Mouse (Mus musculus) ES-Bruce4 (cell line): ENCODE measurements around the gene Wdr1. TPM values are rescaled to one million over a fixed set of nuclear protein-coding genes. Genes with fewer than 3 reads are reported as not detected.

ENCODE experiments used
- H3K27ac ChIP-seq: 2 replicates; pipeline ENCODE4 v1.5.1; 2012; ENCODE audit warnings: low read length, inconsistent platforms; ENCODE audit not compliant: insufficient read depth
- H3K27me3 ChIP-seq: 2 replicates; pipeline ENCODE4 v1.6.1; 2012; ENCODE audit warnings: mild to moderate bottlenecking, low read length, inconsistent platforms; ENCODE audit not compliant: control insufficient read depth, poor library complexity, insufficient read depth, severe bottlenecking
- H3K36me3 ChIP-seq: 2 replicates; pipeline ENCODE4 v1.6.1; 2012; ENCODE audit warnings: inconsistent platforms, mild to moderate bottlenecking, low read length, moderate library complexity; ENCODE audit not compliant: control insufficient read depth, poor library complexity, insufficient read depth, severe bottlenecking
- H3K4me1 ChIP-seq: one replicate; pipeline ENCODE4 v1.8.1; 2011; ENCODE audit warnings: low read length; ENCODE audit not compliant: control insufficient read depth, insufficient read depth
- H3K4me3 ChIP-seq: 2 replicates; pipeline ENCODE4 v1.5.1; 2011; ENCODE audit warnings: low read depth, mild to moderate bottlenecking, low read length
- H3K9ac ChIP-seq: 2 replicates; pipeline ENCODE4 v1.6.1; 2012; ENCODE audit warnings: low read depth, mild to moderate bottlenecking, inconsistent platforms; ENCODE audit not compliant: poor library complexity, severe bottlenecking
- H3K9me3 ChIP-seq: replicated peaks from 2 replicates; pipeline ENCODE4 v1.6.1; 2012; ENCODE audit warnings: mild to moderate bottlenecking, low read length, inconsistent platforms; ENCODE audit not compliant: control insufficient read depth, poor library complexity, insufficient read depth, severe bottlenecking
- CTCF ChIP-seq: IDR thresholded peaks from one replicate; pipeline ENCODE4 v1.8.1; 2011; ENCODE audit warnings: low read depth, low read length
- EP300 ChIP-seq: IDR thresholded peaks from 2 replicates; pipeline ENCODE4 v1.6.1; 2011; ENCODE audit warnings: low read depth, low read length; ENCODE audit not compliant: insufficient read depth
- POLR2A ChIP-seq: IDR thresholded peaks from one replicate; pipeline ENCODE4 v1.8.1; 2011; ENCODE audit warnings: low read length; ENCODE audit not compliant: insufficient read depth
- polyA plus RNA-seq: library from polyadenylated mRNA; stranded (reverse); fragments of >200 nt; gene quantifications from 2 replicates; pipeline ENCODE4 v1.2.4, GENCODE M21; 2011; ENCODE audit warnings: low read depth; ENCODE audit not compliant: missing spikeins, insufficient read depth, insufficient read length

The Wdr1 gene
- polyA plus RNA-seq, 1 experiment, result 79.0 TPM

DNA sequence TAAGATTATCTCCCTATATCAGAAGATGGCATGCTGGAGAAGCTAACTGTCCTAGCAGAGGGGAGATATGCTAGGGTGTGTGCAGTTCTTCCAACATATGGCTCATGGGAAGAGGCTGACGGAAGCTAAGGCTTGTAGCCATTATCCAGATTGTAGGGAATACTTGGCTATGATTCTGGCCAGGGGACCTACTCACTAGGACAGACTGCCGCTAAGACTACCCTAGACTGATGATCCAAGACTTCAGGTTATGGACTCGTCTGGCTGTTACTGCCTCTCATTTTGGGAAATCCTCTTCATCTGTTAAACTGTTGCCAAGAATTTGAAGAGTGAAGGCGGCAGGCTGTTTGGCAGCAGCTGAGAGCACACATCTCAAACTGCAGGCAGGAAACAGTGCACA, 20.0 kb upstream of the Wdr1 start:
- Histone ChIP-seq H3K4me1 (no peaks in the 10 kb centered on the region), H3K9ac (no peak overlapping the region), H3K9me3 (no peaks in the 10 kb centered on the region), H3K36me3 (no peaks in the 10 kb centered on the region), H3K27me3 (no peaks in the 10 kb centered on the region), H3K4me3 (no peak overlapping the region), H3K27ac (no peak overlapping the region)
- TF ChIP-seq POLR2A (no peak), CTCF (no peak), EP300 (no peak)

DNA sequence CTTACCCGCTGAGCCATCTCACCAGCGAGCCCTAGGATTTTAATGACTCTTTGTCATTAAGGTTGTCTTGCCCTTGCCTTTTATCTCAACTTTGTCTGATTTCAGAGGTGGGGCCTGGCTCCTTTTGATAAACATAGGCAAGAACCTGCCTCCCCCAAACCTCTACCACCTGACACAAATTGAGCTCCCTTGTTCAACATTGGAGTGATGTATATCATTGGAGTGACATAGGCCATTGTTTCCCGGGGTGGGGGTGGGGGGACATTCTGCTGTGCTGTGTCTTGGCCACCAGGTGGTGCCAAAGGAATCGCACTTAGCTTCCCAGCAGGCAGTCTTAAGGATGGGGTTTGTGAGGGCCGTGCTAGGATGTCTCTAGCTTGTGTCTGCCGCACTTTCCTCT, 17.7 kb upstream of the Wdr1 start:
- H3K36me3 ChIP-seq, result no peaks in the 10 kb centered on the region
- H3K9me3 ChIP-seq, result no peaks in the 10 kb centered on the region
- no peaks in the 10 kb centered on the region for H3K4me1 ChIP-seq
- no peaks in the 10 kb centered on the region for H3K27me3 ChIP-seq
- H3K27ac ChIP-seq, result 0 out of 2 replicates have a peak overlapping the region, but pooled peaks have one; percentile 14
- TF ChIP-seq EP300 (peak; percentile 66; the same call in 1 of the 2 replicates), POLR2A (no peak), CTCF (peak; percentile 88)
- no peak overlapping the region for H3K9ac ChIP-seq
- H3K4me3 ChIP-seq, result no peak overlapping the region

DNA sequence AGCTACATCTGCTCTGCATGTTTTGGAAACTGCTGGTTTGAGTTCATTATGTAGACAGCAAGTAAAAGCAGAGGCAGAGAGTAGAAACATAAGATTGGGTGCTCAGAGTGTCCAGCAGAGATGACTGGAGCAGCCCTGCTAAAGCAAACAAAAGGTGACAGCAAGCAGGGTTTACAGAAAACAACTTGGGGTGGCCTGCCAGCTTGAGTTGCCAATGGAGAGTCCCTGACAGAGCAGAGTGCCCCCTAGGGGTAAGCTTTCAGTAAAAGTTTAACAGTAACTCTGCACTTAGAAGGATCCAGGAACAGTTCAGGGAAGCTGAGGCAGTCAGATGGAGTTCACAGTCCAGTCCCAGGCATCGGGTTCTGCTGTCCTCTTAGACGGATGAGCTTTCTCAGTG, 7.9 kb upstream of the Wdr1 start:
- no peaks in the 10 kb centered on the region for H3K9me3 ChIP-seq
- no peak overlapping the region for H3K27ac ChIP-seq
- H3K27me3 ChIP-seq, result no peaks in the 10 kb centered on the region
- no peaks in the 10 kb centered on the region for H3K4me1 ChIP-seq
- no peak overlapping the region for H3K9ac ChIP-seq
- H3K36me3 ChIP-seq, result no peaks in the 10 kb centered on the region
- TF ChIP-seq CTCF (peak; percentile 48), POLR2A (no peak), EP300 (no peak)
- no peak overlapping the region for H3K4me3 ChIP-seq

DNA sequence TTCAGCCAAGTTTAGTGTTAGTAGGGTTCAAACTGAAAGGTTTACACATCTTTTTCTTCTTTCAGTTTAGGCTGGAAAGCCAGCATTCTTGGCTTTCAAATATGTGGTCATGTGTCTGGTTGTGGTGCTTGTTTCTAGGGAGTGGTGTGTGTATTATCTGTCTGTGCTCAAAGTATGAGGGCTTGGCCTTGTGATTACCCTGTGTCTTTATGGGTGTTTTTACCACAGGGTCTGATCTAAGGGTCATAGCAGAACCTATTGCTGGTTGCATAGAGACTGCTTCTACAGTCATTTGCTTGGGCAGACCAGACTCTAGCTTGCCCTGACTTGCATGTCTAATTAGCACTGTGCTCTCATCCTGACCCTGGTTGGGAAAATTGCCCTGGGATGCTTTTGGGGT, 5.6 kb upstream of the Wdr1 start:
- no peaks in the 10 kb centered on the region for H3K36me3 ChIP-seq
- H3K4me3 ChIP-seq, result no peak overlapping the region
- H3K9ac ChIP-seq, result no peak overlapping the region
- H3K27me3 ChIP-seq, result no peaks in the 10 kb centered on the region
- no peaks in the 10 kb centered on the region for H3K9me3 ChIP-seq
- no peaks in the 10 kb centered on the region for H3K4me1 ChIP-seq
- H3K27ac ChIP-seq, result no peak overlapping the region
- TF ChIP-seq CTCF (no peak), EP300 (no peak)

DNA sequence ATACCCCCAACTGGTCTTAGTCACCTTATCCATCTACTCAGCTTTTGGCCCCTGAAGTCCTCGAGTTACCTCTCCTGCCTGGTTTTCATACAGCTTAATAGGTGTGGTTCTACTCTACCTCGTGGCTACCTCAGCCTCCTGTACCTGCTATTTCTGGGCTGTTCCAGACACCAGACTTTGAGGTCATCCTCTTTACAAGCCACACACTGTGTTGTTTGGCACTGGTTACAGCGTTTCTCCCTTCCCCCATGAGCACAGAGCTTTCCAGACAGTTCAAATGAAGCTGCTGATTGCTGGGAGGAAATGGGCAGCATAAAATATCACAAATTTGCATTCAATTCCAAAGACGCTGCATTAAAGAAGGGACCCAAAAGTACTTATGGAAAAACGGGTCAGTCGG, 1.8 kb upstream of the Wdr1 start:
- Histone ChIP-seq H3K4me3 (no peak overlapping the region), H3K27ac (no peak overlapping the region), H3K4me1 (peaks cover 2% of the 10 kb centered on the region), H3K9me3 (no peaks in the 10 kb centered on the region), H3K9ac (no peak overlapping the region), H3K27me3 (no peaks in the 10 kb centered on the region), H3K36me3 (no peaks in the 10 kb centered on the region)
- no peak for TF ChIP-seq CTCF
- TF ChIP-seq POLR2A, result no peak
- TF ChIP-seq EP300, result no peak

DNA sequence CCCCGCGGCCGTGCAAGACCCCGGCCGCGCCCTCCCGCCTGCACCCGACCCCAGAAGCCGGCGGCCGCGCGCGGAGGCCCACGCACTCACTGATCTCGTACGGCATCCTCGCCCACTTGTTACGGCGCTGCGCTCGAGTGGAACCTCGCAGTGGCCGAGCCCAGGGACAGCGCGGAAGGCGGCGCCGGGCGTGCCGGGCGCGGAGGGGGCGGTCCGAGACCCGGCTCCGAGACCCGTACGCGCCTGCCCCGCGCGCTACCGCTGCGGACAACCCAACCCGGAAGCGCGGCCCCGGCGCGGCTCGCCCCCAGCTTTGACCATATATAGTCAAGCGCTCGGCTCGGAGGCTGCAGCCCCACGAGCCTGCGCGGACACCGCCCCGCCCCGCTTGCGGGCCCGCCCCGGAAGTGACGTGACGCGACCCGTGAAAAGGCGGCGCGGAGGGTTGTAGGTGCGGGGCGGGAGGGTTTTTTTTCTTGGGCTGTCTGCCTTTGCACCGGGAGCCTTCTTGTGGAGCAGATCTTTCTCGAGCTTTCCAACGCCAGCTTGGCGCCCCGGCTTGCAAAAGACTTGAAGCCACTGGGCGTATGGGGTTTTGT, 1.5 kb downstream of the Wdr1 start:
- no peaks in the 10 kb centered on the region for H3K9me3 ChIP-seq
- H3K9ac ChIP-seq, result peak overlapping the region; percentile 97
- peak overlapping the region; percentile 97 for H3K27ac ChIP-seq
- H3K4me3 ChIP-seq, result peak overlapping the region; percentile 98
- TF ChIP-seq EP300 (0 out of 2 replicates have a peak, but pooled peaks have one; percentile 3), CTCF (no peak), POLR2A (peak; percentile 85)
- peaks cover 2% of the 10 kb centered on the region for H3K4me1 ChIP-seq
- no peaks in the 10 kb centered on the region for H3K27me3 ChIP-seq
- peaks cover 3% of the 10 kb centered on the region; the same call in 1 of the 2 replicates for H3K36me3 ChIP-seq
